Mouse (Mus musculus) MEL (cell line): ENCODE measurements around the gene Stk39.

Source experiments
- CHD1 ChIP-seq: IDR thresholded peaks from 2 replicates; pipeline ENCODE4 v1.6.1; 2012; ENCODE audit warnings: low read depth, mild to moderate bottlenecking, inconsistent platforms, low read length, improper control_type of control experiment
- CTCF ChIP-seq, 3 experiments: IDR thresholded peaks in 2 of 3; conservative IDR thresholded peaks in 1 of 3; 2 replicates each; pipeline ENCODE4 v1.5.1; 2011 to 2012; ENCODE audit warnings: low read length in 3 of 3, low read depth in 2 of 3, mild to moderate bottlenecking in 2 of 3, improper control_type of control experiment in 1 of 3, inconsistent platforms in 1 of 3, mixed read lengths in 1 of 3, moderate library complexity in 1 of 3; ENCODE audit not compliant: control insufficient read depth in 1 of 3, insufficient read depth in 1 of 3, poor library complexity in 1 of 3, severe bottlenecking in 1 of 3
- GATA1 ChIP-seq: IDR thresholded peaks from 2 replicates; pipeline ENCODE4 v1.6.1; 2011; ENCODE audit warnings: low read depth, low read length, improper control_type of control experiment
- HCFC1 ChIP-seq: IDR thresholded peaks from 2 replicates; pipeline ENCODE4 v1.6.1; 2012; ENCODE audit warnings: low read depth, mild to moderate bottlenecking, inconsistent platforms, low read length, improper control_type of control experiment, moderate library complexity
- MXI1 ChIP-seq: IDR thresholded peaks from 2 replicates; pipeline ENCODE4 v1.6.1; 2011; ENCODE audit warnings: mild to moderate bottlenecking, low read depth, low read length, improper control_type of control experiment
- POLR2A ChIP-seq, 2 experiments: IDR thresholded peaks; 2 replicates each; pipeline ENCODE4 v1.6.1; 2011 to 2012; ENCODE audit warnings: low read length in 2 of 2, mild to moderate bottlenecking in 2 of 2, control low read depth in 1 of 2, improper control_type of control experiment in 1 of 2, low read depth in 1 of 2, moderate library complexity in 1 of 2; ENCODE audit not compliant: control insufficient read depth in 1 of 2, insufficient read depth in 1 of 2, poor library complexity in 1 of 2
- SIN3A ChIP-seq: IDR thresholded peaks from 2 replicates; pipeline ENCODE4 v1.6.1; 2012; ENCODE audit warnings: low read length, improper control_type of control experiment, inconsistent platforms
- SMC3 ChIP-seq: IDR thresholded peaks from 2 replicates; pipeline ENCODE4 v1.6.1; 2011; ENCODE audit warnings: low read depth, low read length, improper control_type of control experiment
- USF1 ChIP-seq: IDR thresholded peaks from 2 replicates; pipeline ENCODE4 v1.6.1; 2014; ENCODE audit warnings: low read depth, mild to moderate bottlenecking, inconsistent platforms, low read length, improper control_type of control experiment, moderate library complexity
- USF2 ChIP-seq, 2 experiments: IDR thresholded peaks; 2 replicates each; pipeline ENCODE4 v1.6.1; 2011 to 2012; ENCODE audit warnings: improper control_type of control experiment in 2 of 2, low read length in 2 of 2, borderline replicate concordance in 1 of 2, inconsistent platforms in 1 of 2, low read depth in 1 of 2, mild to moderate bottlenecking in 1 of 2; ENCODE audit not compliant: insufficient read depth in 1 of 2

DNA sequence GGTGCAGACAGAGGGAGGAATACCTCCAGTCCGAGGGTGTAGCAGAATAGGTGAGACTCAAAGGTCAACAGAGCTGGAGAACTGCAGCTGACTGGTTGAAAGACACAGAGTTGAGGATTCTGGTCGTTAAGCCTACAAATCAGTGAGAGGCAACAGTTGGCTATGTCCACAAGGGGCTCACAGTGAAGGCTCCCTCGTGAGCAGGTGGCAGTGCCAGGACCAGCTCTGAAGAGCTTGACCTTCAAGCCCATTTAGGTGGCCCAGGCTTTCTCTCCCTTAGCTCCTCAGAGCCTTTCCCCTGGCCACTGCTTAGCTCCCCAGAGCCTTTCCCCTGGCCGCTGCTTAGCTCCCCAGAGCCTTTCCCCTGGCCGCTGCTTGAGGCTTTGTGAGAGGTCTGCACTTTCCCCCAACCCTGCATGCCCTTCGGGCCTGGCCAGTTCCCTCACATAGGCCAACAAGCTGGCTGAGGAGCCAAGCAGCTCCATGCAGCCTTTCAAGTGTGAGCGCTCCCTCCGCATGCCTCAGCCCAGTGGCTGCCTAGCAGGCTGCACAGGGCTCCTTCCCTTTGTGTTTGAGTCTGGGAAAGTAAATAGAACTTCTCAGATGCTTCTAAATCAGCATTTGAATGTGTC, 125.3 kb downstream of the Stk39 start:
- TF ChIP-seq CTCF (IDR thresholded peaks at IDR 0.05 in 2 of 3, conservative IDR thresholded peaks at IDR 0.05 in 1 of 3; ENCODE audit: control insufficient read depth in 1 of 3, insufficient read depth in 1 of 3, low read depth in 2 of 3, low read length in 3 of 3, poor library complexity in 1 of 3, severe bottlenecking in 1 of 3) (no peak), SMC3 (no peak), POLR2A (IDR thresholded peaks at IDR 0.05; ENCODE audit: control insufficient read depth in 1 of 2, insufficient read depth in 1 of 2, low read depth in 1 of 2, low read length in 2 of 2, poor library complexity in 1 of 2) (no peak), USF1 (no peak), GATA1 (no peak), USF2 (IDR thresholded peaks at IDR 0.05; ENCODE audit: borderline replicate concordance in 1 of 2, insufficient read depth in 1 of 2, low read depth in 1 of 2, low read length in 2 of 2) (no peak), HCFC1 (no peak), SIN3A (no peak), CHD1 (no peak), MXI1 (no peak)
